ENCODE assay signal across 26 mouse cellular contexts in genomic region chr5:118053205-118053604, GRCm38 (mm10). TPM values are rescaled to one million over a fixed set of nuclear protein-coding genes. Genes with fewer than 3 reads are reported as not detected.
DNase-seq lines count a peak whose midpoint lies in the region; ATAC-seq and TF ChIP-seq lines count a peak whose summit lies in the region.
"Had no signal": no experiment of that assay in that cellular context is flagged by ENCODE, and none has a peak within 500 bp of the region (broad histone marks: within the 10 kb centered on the region; RNA-seq: fewer than 3 reads in every experiment).

No protein-coding gene starts in this region.

- no peak for TF ChIP-seq CTCF in gastrocnemius, adult 2 months (IDR thresholded peaks at IDR 0.05)

- H3K27ac ChIP-seq in gastrocnemius, adult 2 months, result no peak overlapping the region
- peak overlapping the region; percentile 61; the same call in 1 of the 2 replicates for H3K27ac ChIP-seq in kidney, embryonic 16.5 days (ENCODE audit: low read length)
- no peak overlapping the region for H3K27ac ChIP-seq in heart, embryonic 10.5 days
- H3K27ac ChIP-seq: embryonic facial prominence, embryonic 12.5 days; embryonic facial prominence, embryonic 15.5 days; heart, embryonic 13.5 days; hindbrain, embryonic 14.5 days; hindbrain, postnatal 0 days had no signal

- H3K27me3 ChIP-seq in kidney, embryonic 16.5 days (ENCODE audit: insufficient read depth, low read length), result no peaks in the 10 kb centered on the region
- H3K27me3 ChIP-seq in heart, embryonic 10.5 days (ENCODE audit: insufficient read depth, poor library complexity, severe bottlenecking), result no peaks in the 10 kb centered on the region
- H3K27me3 ChIP-seq: embryonic facial prominence, embryonic 12.5 days; embryonic facial prominence, embryonic 15.5 days; heart, embryonic 13.5 days had no signal

- peak; percentile 6 for DNase-seq in gastrocnemius, adult 2 months
- DNase-seq in gastrocnemius, postnatal 10 days, result no peak
- no peak for DNase-seq in kidney, adult 9 months
- peak; percentile 67 for DNase-seq in brain, adult 2 months (ENCODE audit: low read depth, low spot score)
- no peak for DNase-seq in heart, embryonic 10.5 days (ENCODE audit: low spot score)
- DNase-seq: adrenal gland, adult 2 months; adrenal gland, postnatal 14 days; cerebellum, adult 18-20 months; cerebellum, adult 9-11 months; cerebellum, postnatal 25 days; forebrain, postnatal 0 days; gastrocnemius, postnatal 25 days; heart, adult 18-20 months; heart, postnatal 14 days; heart, postnatal 4 days had no signal

- intact Hi-C loops in gastrocnemius, adult 2 months (cut with DNase I), result no loop called here

- 78% methylated on average over 2 of the region's 2 CpGs for whole genome bisulfite sequencing in kidney, embryonic 16.5 days
- 89% methylated on average over 2 of the region's 2 CpGs for WGBS in heart, embryonic 10.5 days

- H3K9ac ChIP-seq in kidney, embryonic 16.5 days (replicated peaks; ENCODE audit: low read length), result no peak overlapping the region
- H3K9ac ChIP-seq: embryonic facial prominence, embryonic 12.5 days; embryonic facial prominence, embryonic 15.5 days; forebrain, postnatal 0 days; heart, embryonic 13.5 days; hindbrain, embryonic 14.5 days had no signal

- peaks cover 4% of the 10 kb centered on the region; the same call in 1 of the 2 replicates for H3K4me1 ChIP-seq in kidney, embryonic 16.5 days (ENCODE audit: insufficient read depth, low read length)
- H3K4me1 ChIP-seq in heart, embryonic 10.5 days, result peaks cover 50% of the 10 kb centered on the region

- H3K9me3 ChIP-seq in kidney, embryonic 16.5 days (ENCODE audit: low read length), result no peaks in the 10 kb centered on the region
- no peaks in the 10 kb centered on the region for H3K9me3 ChIP-seq in heart, embryonic 10.5 days
- H3K9me3 ChIP-seq: embryonic facial prominence, embryonic 12.5 days; embryonic facial prominence, embryonic 15.5 days; heart, embryonic 13.5 days had no signal

- no peak for ATAC-seq in kidney, embryonic 16.5 days (ENCODE audit: low FRiP score, low TSS enrichment)
- ATAC-seq: CD4-positive, CD25-positive, alpha-beta regulatory T cell, adult 4 months; forebrain, embryonic 14.5 days; forebrain, postnatal 0 days; hindbrain, postnatal 0 days; inflammation-experienced regulatory T-cells, adult 6 months had no signal

- no peak overlapping the region for H3K4me3 ChIP-seq in gastrocnemius, adult 2 months
- no peak overlapping the region for H3K4me3 ChIP-seq in kidney, embryonic 16.5 days (ENCODE audit: low read length)
- no peak overlapping the region for H3K4me3 ChIP-seq in heart, embryonic 10.5 days
- H3K4me3 ChIP-seq: embryonic facial prominence, embryonic 12.5 days; embryonic facial prominence, embryonic 15.5 days; heart, embryonic 13.5 days had no signal

- no peaks in the 10 kb centered on the region for H3K36me3 ChIP-seq in kidney, embryonic 16.5 days (ENCODE audit: insufficient read depth, low read length)
- no peaks in the 10 kb centered on the region for H3K36me3 ChIP-seq in heart, embryonic 10.5 days
- H3K36me3 ChIP-seq: embryonic facial prominence, embryonic 12.5 days; embryonic facial prominence, embryonic 15.5 days; heart, embryonic 13.5 days had no signal

- no peak overlapping the region for H3K4me2 ChIP-seq in kidney, embryonic 16.5 days (replicated peaks; ENCODE audit: low read depth, low read length)
- H3K4me2 ChIP-seq: embryonic facial prominence, embryonic 12.5 days; embryonic facial prominence, embryonic 15.5 days; heart, embryonic 13.5 days; hindbrain, embryonic 14.5 days had no signal

RNA-seq across cellular contexts. Expression of gene Tesc, which starts 25.7 kb away (rescaled TPM):
- under 1 TPM; 0.59 to 0.64 TPM for total RNA-seq in gastrocnemius, adult 2 months (2021)
- 1 to 10 TPM in 1 of 2 experiments, under 1 TPM in 1; 0.70 to 1.4 TPM for total RNA-seq in gastrocnemius, postnatal 10 days (2021)
- polyA plus RNA-seq in kidney, embryonic 16.5 days (2015; fragmentation: Nextera tagmentation; extraction: Ambion mirVana), result 20.9 and 23.9 TPM in 2 replicates
- polyA plus RNA-seq in heart, embryonic 10.5 days (2016; fragmentation: Nextera tagmentation; extraction: Ambion mirVana), result 10.0 and 19.0 TPM in 2 replicates
- total RNA-seq: common myeloid progenitor, adult 5-6 weeks; MEL had no signal

Comparison
In these comparisons a context has a peak if more than half of its experiments do, and no peak if none do; other contexts are left out.
1. DNase-seq: peak in gastrocnemius, adult 2 months (single experiment) and brain, adult 2 months (single experiment); none in gastrocnemius, postnatal 10 days (single experiment), kidney, adult 9 months (single experiment) and heart, embryonic 10.5 days (single experiment).